Mouse (Mus musculus) brain, embryonic 14.5 days (tissue): ENCODE results near the gene Sh3bgrl3. TPM values are rescaled to one million over a fixed set of nuclear protein-coding genes. Genes with fewer than 3 reads are reported as not detected.

Source experiments
- DNase-seq: peaks from one replicate; pipeline ENCODE4 v3.0.0-alpha.2; 2011; ENCODE audit warnings: low read depth
- CTCF ChIP-seq: fragments of 200-500 bp; IDR thresholded peaks from 2 replicates; pipeline ENCODE4 v1.5.1; 2012; ENCODE audit warnings: inconsistent platforms, mild to moderate bottlenecking, moderate library complexity, borderline replicate concordance; ENCODE audit not compliant: insufficient read depth, insufficient read length; ENCODE audit errors: extremely low read depth
- POLR2A ChIP-seq: fragments of 200-500 bp; IDR thresholded peaks from 2 replicates; pipeline ENCODE4 v1.6.1; 2012; ENCODE audit warnings: mild to moderate bottlenecking, inconsistent platforms, borderline replicate concordance; ENCODE audit not compliant: poor library complexity, insufficient read depth, insufficient read length, severe bottlenecking; ENCODE audit errors: extremely low read depth
- polyA plus RNA-seq: library from polyadenylated mRNA; depleted of rRNA; stranded (reverse); fragments of >200 nt; gene quantifications from 2 replicates; pipeline ENCODE4 v1.2.3, GENCODE M21; 2012; rRNA removed

Sh3bgrl3 gene
- polyA plus RNA-seq, 1 experiment, result 300 TPM

- DNase-seq, result no peak
- TF ChIP-seq CTCF (no peak), POLR2A (no peak)
These were observed 43.6 kb downstream of the Sh3bgrl3 start for GRCm38 (mm10) chr4:134084999-134085398.

- DNase-seq, result no peak
- no peak for TF ChIP-seq CTCF
- no peak for TF ChIP-seq POLR2A
These were observed 46.1 kb downstream of the Sh3bgrl3 start for GRCm38 (mm10) chr4:134082460-134082859.

DNA sequence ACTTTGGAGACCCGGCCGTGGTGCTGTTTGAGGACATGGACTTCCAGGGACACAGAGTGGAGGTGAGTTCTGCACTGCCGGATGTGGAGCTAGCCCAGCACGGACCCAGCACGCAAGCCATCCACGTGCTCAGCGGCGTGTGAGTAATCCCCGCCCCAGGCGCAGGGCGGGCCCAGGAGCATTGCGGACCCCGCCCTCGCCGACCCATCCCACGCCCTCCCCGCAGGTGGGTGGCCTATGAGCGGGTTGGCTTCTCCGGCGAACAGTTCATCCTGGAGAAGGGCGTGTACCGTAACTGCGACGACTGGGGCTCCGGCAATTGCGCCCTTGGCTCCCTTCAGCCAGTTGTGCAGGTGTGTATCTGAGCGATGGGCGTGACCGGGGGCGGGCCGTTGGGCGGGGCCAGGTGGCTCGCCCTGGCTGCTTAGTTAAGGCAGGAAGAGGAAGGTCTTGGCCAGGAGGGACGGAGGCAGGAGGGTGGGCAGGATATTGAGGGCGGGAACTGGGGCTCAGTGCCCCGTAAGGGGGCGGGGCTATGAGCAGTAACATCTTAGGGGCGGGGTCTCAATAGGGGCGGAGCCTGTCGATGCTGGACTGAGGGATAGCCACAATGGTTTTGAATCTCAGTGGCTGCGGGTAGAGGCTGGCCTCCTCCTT is 46.7 kb downstream of the Sh3bgrl3 start:
- TF ChIP-seq CTCF (no peak), POLR2A (no peak)
- DNase-seq, result peak; percentile 60

- DNase-seq, result no peak
- TF ChIP-seq CTCF, result no peak
- no peak for TF ChIP-seq POLR2A
These were observed 47.9 kb downstream of the Sh3bgrl3 start for GRCm38 (mm10) chr4:134080674-134081073.

GRCm38 (mm10) chr4:134078694-134079093 is 49.9 kb downstream of the Sh3bgrl3 start:
- TF ChIP-seq CTCF (peak; percentile 71), POLR2A (no peak)
- peak; percentile 80 for DNase-seq

Other genes starting within 250 kb of the Sh3bgrl3 start
- gene Rps6ka1, start 241.0 kb downstream of the Sh3bgrl3 start, polyA plus RNA-seq, result 15.8 and 20.1 TPM in 2 replicates
- 528 and 637 TPM in 2 replicates for gene Hmgn2, start 160.1 kb downstream of the Sh3bgrl3 start, polyA plus RNA-seq
- 47.0 and 56.1 TPM in 2 replicates for gene Dhdds, start 127.9 kb downstream of the Sh3bgrl3 start, polyA plus RNA-seq
- gene Lin28a, start 109.9 kb downstream of the Sh3bgrl3 start, polyA plus RNA-seq, result 0.34 TPM in 2 replicates
- not detected in 2 replicates for gene Zfp683, start 75.0 kb downstream of the Sh3bgrl3 start, polyA plus RNA-seq
- 2.0 and 2.3 TPM in 2 replicates for gene Crybg2, start 68.0 kb downstream of the Sh3bgrl3 start, polyA plus RNA-seq
- gene Cd52, start 33.7 kb downstream of the Sh3bgrl3 start, polyA plus RNA-seq, result 2.3 and 2.5 TPM in 2 replicates
- gene Ubxn11, start 26.2 kb downstream of the Sh3bgrl3 start, polyA plus RNA-seq, result 25.1 and 28.4 TPM in 2 replicates
- gene Cep85, start 58.3 kb upstream of the Sh3bgrl3 start, polyA plus RNA-seq, result 22.0 and 24.7 TPM in 2 replicates
- gene Gm7534, start 74.2 kb upstream of the Sh3bgrl3 start, polyA plus RNA-seq, result not detected in 2 replicates
- gene Catsper4, start 98.6 kb upstream of the Sh3bgrl3 start, polyA plus RNA-seq, result not detected in 2 replicates
- 0.30 and 0.34 TPM in 2 replicates for gene Cnksr1, start 109.6 kb upstream of the Sh3bgrl3 start, polyA plus RNA-seq
- gene E130218I03Rik, start 114.9 kb upstream of the Sh3bgrl3 start, polyA plus RNA-seq, result not detected in 2 replicates
- 14.5 and 19.0 TPM in 2 replicates for gene Zfp593, start 116.8 kb upstream of the Sh3bgrl3 start, polyA plus RNA-seq
- gene Gm30191, start 118.1 kb upstream of the Sh3bgrl3 start, polyA plus RNA-seq, result 0.33 and 0.64 TPM in 2 replicates
- 16.5 and 16.6 TPM in 2 replicates for gene Grrp1, start 125.3 kb upstream of the Sh3bgrl3 start, polyA plus RNA-seq
- 18.8 and 20.7 TPM in 2 replicates for gene Pdik1l, start 159.1 kb upstream of the Sh3bgrl3 start, polyA plus RNA-seq
- gene Trim63, start 186.3 kb upstream of the Sh3bgrl3 start, polyA plus RNA-seq, result 0.13 and 0.33 TPM in 2 replicates
- 0.05 TPM in 1 of 2 replicates, not detected in the other for gene Slc30a2, start 214.4 kb upstream of the Sh3bgrl3 start, polyA plus RNA-seq